Mouse (Mus musculus): Measurements from ENCODE around the gene Dao.

DNA sequence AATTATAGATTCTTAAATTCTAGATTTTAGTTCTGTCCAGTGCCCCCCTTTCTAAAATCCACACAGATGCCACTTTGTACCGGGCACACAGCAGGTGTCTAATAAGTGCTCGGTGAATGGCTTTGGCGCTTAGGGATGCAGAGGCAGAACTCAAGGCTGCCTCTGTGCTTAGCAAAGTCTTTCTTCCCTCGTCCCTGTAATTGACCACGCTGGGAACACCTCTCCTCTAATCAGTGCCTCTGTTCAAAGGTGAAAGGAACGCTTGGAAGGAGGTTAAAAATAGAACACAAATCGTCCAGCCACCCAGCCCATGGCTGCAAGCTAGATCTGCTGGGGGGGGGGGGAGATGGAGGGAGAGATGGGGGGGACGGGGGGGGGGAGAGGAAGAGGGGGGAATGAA, 37.0 kb downstream of the Dao start:
- TF ChIP-seq CTCF (IDR thresholded peaks at IDR 0.05; ENCODE audit: low read depth, low read length), result no peak
- TF ChIP-seq POLR2A (IDR thresholded peaks at IDR 0.05; ENCODE audit: borderline replicate concordance, low read depth, low read length), result no peak

Data from bone marrow macrophage, adult 2 months (primary cell).